Mouse (Mus musculus): Measurements from ENCODE around the gene Col13a1. TPM values are rescaled to one million over a fixed set of nuclear protein-coding genes. Genes with fewer than 3 reads are reported as not detected.

Col13a1 gene
- polyA plus RNA-seq, 1 experiment from 2014 or later: 2.4 TPM

GRCm38 (mm10) chr10:61869796-61870195, 109.1 kb downstream of the Col13a1 start:
- 83% methylated on average over 3 of the region's 3 CpGs for WGBS
- no peak overlapping the region for H3K27ac ChIP-seq
- no peaks in the 10 kb centered on the region for H3K4me1 ChIP-seq (replicated peaks)
- no peak overlapping the region for H3K4me3 ChIP-seq
- H3K36me3 ChIP-seq: no peaks in the 10 kb centered on the region
- no peaks in the 10 kb centered on the region for H3K9me3 ChIP-seq
- H3K9ac ChIP-seq: no peak overlapping the region
- ATAC-seq (ENCODE audit: low FRiP score): no peak
- H3K4me2 ChIP-seq: no peak overlapping the region
- peaks cover 3% of the 10 kb centered on the region; the same call in 1 of the 2 replicates for H3K27me3 ChIP-seq

GRCm38 (mm10) chr10:61866045-61866580, 112.8 kb downstream of the Col13a1 start:
- H3K27me3 ChIP-seq: no peaks in the 10 kb centered on the region
- no peak overlapping the region for H3K4me3 ChIP-seq
- H3K4me2 ChIP-seq: no peak overlapping the region
- H3K4me1 ChIP-seq (replicated peaks): no peaks in the 10 kb centered on the region
- ATAC-seq (ENCODE audit: low FRiP score): no peak
- H3K9ac ChIP-seq: no peak overlapping the region
- peaks cover 11% of the 10 kb centered on the region for H3K36me3 ChIP-seq
- 75% methylated on average over 11 of the region's 11 CpGs for WGBS
- peaks cover 32% of the 10 kb centered on the region for H3K9me3 ChIP-seq
- H3K27ac ChIP-seq: no peak overlapping the region

GRCm38 (mm10) chr10:61859451-61859850, 119.5 kb downstream of the Col13a1 start:
- Histone ChIP-seq H3K4me2 (no peak overlapping the region), H3K9me3 (peaks cover 29% of the 10 kb centered on the region), H3K9ac (no peak overlapping the region), H3K27ac (no peak overlapping the region), H3K36me3 (peaks cover 11% of the 10 kb centered on the region), H3K4me1 (replicated peaks) (no peaks in the 10 kb centered on the region), H3K4me3 (no peak overlapping the region), H3K27me3 (no peaks in the 10 kb centered on the region)
- 96% methylated on average over 2 of the region's 2 CpGs for WGBS
- no peak for ATAC-seq (ENCODE audit: low FRiP score)

GRCm38 (mm10) chr10:61855139-61855675, 123.7 kb downstream of the Col13a1 start:
- Histone ChIP-seq H3K4me3 (no peak overlapping the region), H3K36me3 (no peaks in the 10 kb centered on the region), H3K27ac (no peak overlapping the region), H3K9ac (no peak overlapping the region), H3K4me2 (no peak overlapping the region), H3K27me3 (no peaks in the 10 kb centered on the region), H3K4me1 (replicated peaks) (no peaks in the 10 kb centered on the region), H3K9me3 (no peaks in the 10 kb centered on the region)
- 84% methylated on average over 8 of the region's 8 CpGs for WGBS
- ATAC-seq (ENCODE audit: low FRiP score): no peak

GRCm38 (mm10) chr10:61852824-61853223, 126.1 kb downstream of the Col13a1 start:
- Histone ChIP-seq H3K27ac (no peak overlapping the region), H3K27me3 (no peaks in the 10 kb centered on the region), H3K9ac (no peak overlapping the region), H3K4me3 (no peak overlapping the region), H3K36me3 (no peaks in the 10 kb centered on the region), H3K4me1 (replicated peaks) (no peaks in the 10 kb centered on the region), H3K4me2 (no peak overlapping the region), H3K9me3 (no peaks in the 10 kb centered on the region)
- 84% methylated on average over 8 of the region's 8 CpGs for WGBS
- ATAC-seq (ENCODE audit: low FRiP score): no peak

GRCm38 (mm10) chr10:61848553-61848952, 130.4 kb downstream of the Col13a1 start:
- Histone ChIP-seq H3K4me3 (no peak overlapping the region), H3K36me3 (no peaks in the 10 kb centered on the region), H3K4me1 (replicated peaks) (no peaks in the 10 kb centered on the region), H3K9ac (no peak overlapping the region), H3K9me3 (no peaks in the 10 kb centered on the region), H3K27ac (no peak overlapping the region), H3K27me3 (no peaks in the 10 kb centered on the region), H3K4me2 (no peak overlapping the region)
- ATAC-seq (ENCODE audit: low FRiP score): no peak
- 87% methylated on average over 6 of the region's 6 CpGs for WGBS

- Histone ChIP-seq H3K27ac (no peak overlapping the region), H3K4me3 (no peak overlapping the region), H3K9me3 (no peaks in the 10 kb centered on the region), H3K27me3 (peaks cover 3% of the 10 kb centered on the region; the same call in 1 of the 2 replicates), H3K36me3 (no peaks in the 10 kb centered on the region), H3K4me1 (replicated peaks) (0 out of 2 replicates have a peak, but pooled peaks cover 3% of the 10 kb centered on the region), H3K4me2 (no peak overlapping the region), H3K9ac (no peak overlapping the region)
- 82% methylated on average over 4 of the region's 4 CpGs for WGBS
- ATAC-seq (ENCODE audit: low FRiP score): no peak
These were observed 133.4 kb downstream of the Col13a1 start for GRCm38 (mm10) chr10:61845476-61845875.

GRCm38 (mm10) chr10:61844475-61844874, 134.4 kb downstream of the Col13a1 start:
- no peak overlapping the region for H3K4me2 ChIP-seq
- H3K9ac ChIP-seq: no peak overlapping the region
- no peak overlapping the region for H3K27ac ChIP-seq
- ATAC-seq (ENCODE audit: low FRiP score): no peak
- no peaks in the 10 kb centered on the region for H3K36me3 ChIP-seq
- H3K4me1 ChIP-seq (replicated peaks): 0 out of 2 replicates have a peak, but pooled peaks cover 3% of the 10 kb centered on the region
- peaks cover 7% of the 10 kb centered on the region for H3K27me3 ChIP-seq
- H3K9me3 ChIP-seq: no peaks in the 10 kb centered on the region
- WGBS: 86% methylated on average over 7 of the region's 7 CpGs
- no peak overlapping the region for H3K4me3 ChIP-seq

- 0 out of 2 replicates have a peak, but pooled peaks cover 10% of the 10 kb centered on the region for H3K4me1 ChIP-seq (replicated peaks)
- H3K9ac ChIP-seq: no peak overlapping the region
- 95% methylated on average over 12 of the region's 12 CpGs for WGBS
- H3K9me3 ChIP-seq: no peaks in the 10 kb centered on the region
- H3K27me3 ChIP-seq: peaks cover 7% of the 10 kb centered on the region
- no peak overlapping the region for H3K4me3 ChIP-seq
- ATAC-seq (ENCODE audit: low FRiP score): no peak
- no peak overlapping the region for H3K4me2 ChIP-seq
- no peak overlapping the region for H3K27ac ChIP-seq
- no peaks in the 10 kb centered on the region for H3K36me3 ChIP-seq
These were observed 136.6 kb downstream of the Col13a1 start for GRCm38 (mm10) chr10:61842261-61842660.

- H3K4me2 ChIP-seq: no peak overlapping the region
- no peak overlapping the region for H3K27ac ChIP-seq
- H3K9ac ChIP-seq: no peak overlapping the region
- WGBS: 68% methylated on average over 9 of the region's 9 CpGs
- ATAC-seq (ENCODE audit: low FRiP score): no peak; the same call in 1 of the 2 replicates
- 0 out of 2 replicates have a peak, but pooled peaks cover 10% of the 10 kb centered on the region for H3K4me1 ChIP-seq (replicated peaks)
- H3K9me3 ChIP-seq: no peaks in the 10 kb centered on the region
- no peak overlapping the region for H3K4me3 ChIP-seq
- no peaks in the 10 kb centered on the region for H3K36me3 ChIP-seq
- H3K27me3 ChIP-seq: peaks cover 7% of the 10 kb centered on the region
These were observed 139.6 kb downstream of the Col13a1 start for GRCm38 (mm10) chr10:61839326-61839725.

GRCm38 (mm10) chr10:61838769-61839168, 140.1 kb downstream of the Col13a1 start:
- peaks cover 7% of the 10 kb centered on the region for H3K27me3 ChIP-seq
- H3K36me3 ChIP-seq: no peaks in the 10 kb centered on the region
- H3K9me3 ChIP-seq: no peaks in the 10 kb centered on the region
- H3K4me3 ChIP-seq: no peak overlapping the region
- WGBS: 3% methylated on average over 6 of the region's 6 CpGs
- no peak overlapping the region for H3K27ac ChIP-seq
- 0 out of 2 replicates have a peak, but pooled peaks cover 10% of the 10 kb centered on the region for H3K4me1 ChIP-seq (replicated peaks)
- no peak for ATAC-seq (ENCODE audit: low FRiP score)
- no peak overlapping the region for H3K4me2 ChIP-seq
- no peak overlapping the region for H3K9ac ChIP-seq

- Histone ChIP-seq H3K36me3 (no peaks in the 10 kb centered on the region), H3K27ac (no peak overlapping the region), H3K9ac (no peak overlapping the region), H3K4me3 (no peak overlapping the region), H3K4me2 (no peak overlapping the region), H3K27me3 (peaks cover 7% of the 10 kb centered on the region), H3K4me1 (replicated peaks) (0 out of 2 replicates have a peak, but pooled peaks cover 7% of the 10 kb centered on the region), H3K9me3 (no peaks in the 10 kb centered on the region)
- no peak for ATAC-seq (ENCODE audit: low FRiP score)
- WGBS: 76% methylated on average over 8 of the region's 8 CpGs
These were observed 141.6 kb downstream of the Col13a1 start for GRCm38 (mm10) chr10:61837286-61837685.

- H3K4me3 ChIP-seq: no peak overlapping the region
- no peak overlapping the region for H3K27ac ChIP-seq
- 95% methylated on average over 6 of the region's 6 CpGs for WGBS
- 0 out of 2 replicates have a peak, but pooled peaks cover 3% of the 10 kb centered on the region for H3K27me3 ChIP-seq
- no peak overlapping the region for H3K4me2 ChIP-seq
- no peak overlapping the region for H3K9ac ChIP-seq
- no peaks in the 10 kb centered on the region for H3K9me3 ChIP-seq
- H3K36me3 ChIP-seq: no peaks in the 10 kb centered on the region
- ATAC-seq (ENCODE audit: low FRiP score): no peak
- 0 out of 2 replicates have a peak, but pooled peaks cover 5% of the 10 kb centered on the region for H3K4me1 ChIP-seq (replicated peaks)
These were observed 144.6 kb downstream of the Col13a1 start for GRCm38 (mm10) chr10:61834288-61834687.

Data from hindbrain, embryonic 13.5 days (tissue).